Mouse (Mus musculus) fibroblast of lung, adult 2 months (primary cell): ENCODE measurements at regions not wholly inside any gene's neighbourhood (a gene's known extent, or its start where the extent isn't known, plus 50 kb on each side); places are given as distances from the start of the nearest gene placed in this dataset.

Source experiments
- DNase-seq: peaks from one replicate; pipeline ENCODE4 v3.0.0-alpha.2; 2011; ENCODE audit warnings: low read depth

DNA sequence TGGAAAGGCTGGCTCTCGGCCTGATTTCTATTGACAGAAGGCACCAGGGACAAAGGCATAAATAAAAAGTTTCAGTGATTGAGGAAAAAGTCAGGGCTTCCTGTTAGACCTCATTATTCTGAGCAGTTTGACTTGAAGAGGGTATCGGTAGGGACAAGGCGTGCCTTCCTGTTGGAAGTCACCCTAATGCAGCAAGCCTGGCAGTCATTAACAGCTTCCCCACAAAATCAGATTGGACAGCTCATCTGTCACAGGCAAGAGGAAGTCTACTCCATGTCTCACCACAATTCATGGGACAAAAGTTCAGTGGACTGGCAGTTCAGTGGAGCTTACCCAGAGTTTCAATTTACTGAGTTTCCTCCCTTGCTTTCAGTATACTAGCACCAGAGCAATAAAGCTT lies 715.5 kb downstream of the Fam181b start:
- no peak for DNase-seq

DNA sequence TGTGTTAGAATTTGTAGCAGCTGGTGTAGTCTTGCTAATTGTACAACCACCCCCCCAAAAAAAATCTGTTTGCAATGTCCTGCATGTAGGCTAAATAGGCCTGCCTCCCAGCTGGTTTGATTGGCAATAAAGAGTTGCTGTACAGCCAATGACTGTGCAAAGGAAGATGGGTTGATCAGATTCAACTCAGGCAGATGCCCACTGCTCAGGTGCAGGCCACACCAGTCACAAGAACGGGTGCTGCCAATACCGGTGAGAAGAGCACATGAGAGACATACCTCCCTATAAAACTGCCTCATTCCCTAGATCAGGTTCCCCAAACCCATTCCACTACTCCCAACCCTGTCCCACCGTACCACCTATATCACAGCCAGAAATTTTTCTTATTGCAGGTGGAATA lies 756.0 kb downstream of the Fam181b start:
- no peak for DNase-seq

GRCm38 (mm10) chr7:93836169-93836568 lies 756.5 kb downstream of the Fam181b start:
- DNase-seq = no peak

DNA sequence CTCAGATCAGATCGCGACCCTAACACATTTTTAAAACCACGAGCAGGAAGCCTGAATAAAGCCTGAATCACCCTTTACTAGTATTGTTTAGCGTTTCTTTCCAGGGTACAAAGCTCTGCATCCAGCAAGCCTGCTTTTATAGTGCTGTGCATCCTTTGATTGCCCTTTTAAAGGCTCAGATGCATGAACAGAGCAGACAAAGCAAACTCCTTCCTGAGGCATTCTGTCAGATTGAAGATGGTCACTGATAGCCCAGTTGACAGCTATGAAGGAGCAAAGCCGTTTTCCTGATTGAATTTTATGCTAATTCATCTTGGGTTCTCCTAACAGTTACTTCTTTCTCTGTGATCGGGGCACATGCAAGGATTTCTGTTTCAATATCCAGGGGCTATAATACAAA lies 775.4 kb downstream of the Fam181b start:
- DNase-seq = no peak

- DNase-seq = peak; percentile 9
Observed at GRCm38 (mm10) chr7:93893701-93894100, 814.0 kb downstream of the Fam181b start.

- no peak for DNase-seq
Observed at GRCm38 (mm10) chr7:93896921-93897320, 817.3 kb downstream of the Fam181b start.

DNA sequence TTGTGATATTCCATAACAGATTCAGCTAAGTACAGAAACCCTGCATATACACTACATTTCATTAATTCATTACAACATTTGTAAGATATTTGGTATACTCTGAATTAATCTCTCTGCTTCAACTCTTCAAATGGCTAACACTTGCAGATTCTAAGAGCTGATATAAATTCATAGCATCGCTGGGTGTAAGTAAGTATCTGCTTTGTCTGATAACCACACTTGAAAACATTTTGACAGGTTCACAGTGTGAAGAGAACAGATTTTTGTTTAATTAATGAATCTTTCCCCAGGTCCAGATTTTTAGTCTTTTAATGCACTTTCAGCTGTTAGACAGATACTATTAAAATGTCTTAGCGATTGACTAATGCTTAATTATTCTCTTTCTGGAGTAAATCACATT lies 823.1 kb downstream of the Fam181b start:
- no peak for DNase-seq

- DNase-seq = no peak
Observed at GRCm38 (mm10) chr7:93936925-93937324, 857.3 kb downstream of the Fam181b start.

DNA sequence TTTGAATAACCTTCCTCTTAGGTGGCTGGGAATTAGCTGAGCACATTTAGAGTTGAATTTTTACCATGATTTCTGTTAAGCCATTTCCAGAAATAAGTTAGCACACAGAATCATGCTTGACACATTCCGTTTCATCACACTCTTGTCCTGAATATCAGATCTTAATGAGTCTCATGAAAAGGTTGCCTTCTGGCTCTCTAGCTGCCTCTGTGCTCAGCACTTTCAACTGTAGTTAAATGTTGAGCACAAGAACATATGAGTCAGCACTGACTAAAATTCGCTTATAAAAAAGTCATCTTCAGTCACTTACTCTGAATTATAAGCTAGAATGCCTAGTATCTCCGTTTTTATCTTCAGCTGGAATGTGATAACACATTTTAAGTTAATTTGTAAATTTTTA lies 902.4 kb downstream of the Fam181b start:
- DNase-seq = no peak

DNA sequence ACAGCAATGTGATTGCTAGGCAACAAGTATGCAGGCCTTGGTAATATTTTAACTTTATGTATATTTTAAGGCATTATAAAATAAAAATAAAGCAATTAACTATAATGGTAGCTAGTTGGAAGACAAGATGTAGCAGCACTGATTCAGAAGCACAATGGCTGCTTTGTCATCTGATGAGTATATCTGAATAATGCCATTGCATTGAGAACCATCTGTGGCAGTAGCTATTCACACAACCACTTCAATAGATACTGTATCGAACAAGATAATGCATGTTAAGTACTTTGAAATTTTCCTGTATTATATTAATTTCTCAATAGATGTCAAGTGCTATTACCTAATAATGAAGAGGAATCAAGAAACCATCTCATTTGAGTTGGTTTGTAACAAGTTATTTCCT lies 923.1 kb downstream of the Fam181b start:
- no peak for DNase-seq

DNA sequence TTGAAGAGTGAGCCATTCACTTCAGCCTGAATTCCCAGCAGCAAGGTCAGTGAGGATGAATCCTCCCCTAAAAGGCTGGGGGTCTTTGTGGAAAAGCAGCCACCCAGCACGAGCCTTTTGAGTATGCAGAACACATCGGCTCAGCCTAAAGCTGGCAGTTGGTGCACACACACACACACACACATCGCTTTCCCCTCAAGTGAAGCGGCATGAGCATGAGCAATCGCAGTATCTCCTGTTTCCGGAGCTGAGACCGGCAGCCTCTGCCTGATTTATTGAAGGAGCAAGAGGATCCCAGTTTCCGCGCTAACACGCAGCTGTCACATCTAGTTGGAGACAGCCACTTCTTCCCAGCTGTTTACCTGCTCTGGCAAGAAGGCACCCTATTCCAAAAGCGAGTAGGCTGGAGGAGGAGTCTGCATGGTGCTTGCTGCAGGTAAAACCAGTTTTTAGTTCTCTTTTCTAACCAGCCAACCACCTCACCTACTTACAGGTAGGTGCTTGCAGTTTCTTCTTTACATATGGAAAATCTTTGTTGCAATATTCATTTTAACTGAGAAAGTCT lies 962.9 kb downstream of the Fam181b start:
- DNase-seq = no peak

- no peak for DNase-seq
Observed at GRCm38 (mm10) chr7:94045428-94045827, 965.8 kb downstream of the Fam181b start.

DNA sequence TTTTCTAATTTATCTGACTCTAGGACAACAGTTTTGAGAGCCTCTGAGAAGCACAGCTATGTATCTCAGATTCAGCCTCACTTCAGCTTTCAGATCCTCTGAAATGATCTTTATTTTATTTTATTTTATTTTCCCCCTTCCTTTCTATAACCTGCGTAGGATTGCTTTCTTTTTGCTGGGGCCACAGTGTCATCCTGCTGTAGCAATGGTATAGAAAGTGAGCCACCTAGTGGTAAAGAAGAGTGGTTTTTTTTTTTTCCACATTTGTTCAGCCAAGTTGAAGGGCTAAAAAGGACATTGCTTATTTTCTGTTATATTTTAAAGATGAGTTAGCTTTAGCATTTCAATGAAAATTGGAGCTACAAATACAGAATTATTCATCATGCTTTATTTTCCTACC lies 966.4 kb downstream of the Fam181b start:
- peak; percentile 5 for DNase-seq

DNA sequence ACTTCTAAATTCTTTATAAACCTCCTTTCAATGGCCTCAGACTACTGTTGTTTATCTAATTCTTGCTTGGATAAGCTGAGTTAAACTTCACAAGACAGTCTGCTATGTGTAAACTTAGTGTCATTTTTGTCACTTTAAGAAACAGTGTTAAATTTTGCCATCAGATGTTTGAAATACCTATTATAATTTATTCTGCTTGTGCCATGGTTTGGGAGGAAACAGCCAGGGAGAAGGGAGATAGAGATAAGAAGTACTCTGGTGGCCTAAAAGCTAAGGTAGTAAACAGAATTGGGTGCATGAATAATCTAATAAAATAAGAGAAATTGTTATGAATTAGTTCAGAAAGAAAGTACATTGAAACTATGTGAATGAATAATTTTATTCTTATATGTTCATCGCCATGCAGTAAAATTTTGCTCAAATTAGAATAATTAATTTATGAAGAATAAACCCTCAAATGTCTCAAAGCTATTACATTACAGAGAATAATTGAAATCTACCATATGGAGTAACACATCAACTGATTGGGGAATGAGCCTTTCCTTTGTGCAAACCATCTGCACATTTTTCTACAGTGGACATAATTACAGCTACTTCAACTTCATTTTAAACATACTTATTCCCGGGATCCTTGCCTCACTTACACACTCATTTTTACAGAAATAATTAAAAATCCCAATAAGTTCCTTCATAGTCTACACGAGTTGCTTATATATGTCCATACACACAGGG lies 982.3 kb downstream of the Fam181b start:
- no peak for DNase-seq
